Mouse (Mus musculus) forebrain, embryonic 14.5 days (tissue): ENCODE data around the gene Lats1. TPM values are rescaled to one million over a fixed set of nuclear protein-coding genes. Genes with fewer than 3 reads are reported as not detected.
A peak's percentile ranks its signal among the peaks of the same experiment; 100 is the strongest.

Source experiments
- ATAC-seq: fragments of 200-750 bp; cut with Nextera tagmentation; 2 replicates; pipeline ENCODE4 v1.8.0; 2017; ENCODE audit warnings: mild to moderate bottlenecking, moderate library complexity
- DNase-seq: peaks from one replicate; pipeline ENCODE4 v3.0.0-alpha.2; 2015; ENCODE audit warnings: low spot score
- H3K27ac ChIP-seq: fragments of 300-500 bp; sonication (generic); 2 replicates; pipeline ENCODE4 v1.5.1; 2014; ENCODE audit warnings: low read depth, mild to moderate bottlenecking, control low read depth, low read length, moderate library complexity
- H3K27me3 ChIP-seq: fragments of 300-500 bp; sonication (generic); replicated peaks from 2 replicates; pipeline ENCODE4 v1.6.1; 2014; ENCODE audit warnings: low read length, control low read depth, mixed read lengths; ENCODE audit not compliant: control insufficient read depth, insufficient read depth
- H3K36me3 ChIP-seq: fragments of 300-500 bp; sonication (generic); 2 replicates; pipeline ENCODE4 v1.6.1; 2014; ENCODE audit warnings: low read length, control low read depth; ENCODE audit not compliant: control insufficient read depth, insufficient read depth
- H3K4me1 ChIP-seq: fragments of 300-500 bp; sonication (generic); 2 replicates; pipeline ENCODE4 v1.6.1; 2014; ENCODE audit warnings: antibody characterized with exemption, low read length, control low read depth; ENCODE audit not compliant: control insufficient read depth, insufficient read depth
- H3K4me2 ChIP-seq: fragments of 300-500 bp; sonication (generic); 2 replicates; pipeline ENCODE4 v1.6.1; 2014; ENCODE audit warnings: mild to moderate bottlenecking, control low read depth, low read length
- H3K4me3 ChIP-seq: fragments of 300-500 bp; sonication (generic); 2 replicates; pipeline ENCODE4 v1.5.1; 2014; ENCODE audit warnings: low read depth, low read length, control low read depth
- H3K9ac ChIP-seq: fragments of 300-500 bp; sonication (generic); 2 replicates; pipeline ENCODE4 v1.6.1; 2014; ENCODE audit warnings: mild to moderate bottlenecking, low read length, control low read depth, moderate library complexity
- H3K9me3 ChIP-seq: fragments of 300-500 bp; sonication (generic); replicated peaks from 2 replicates; pipeline ENCODE4 v1.6.1; 2016; ENCODE audit warnings: low read length, control low read depth, mixed read lengths; ENCODE audit not compliant: control insufficient read depth
- WGBS: fragments of 180-500 bp; shearing (Covaris S2); extraction: QIAGEN DNeasy Blood & Tissue Kit; methylation state at CpG from one replicate; pipeline ENCODE4 v1.1.7; 2014; 5-methylcytosine and 5-hydroxymethylcytosine counted together
- polyA plus RNA-seq: library from polyadenylated mRNA; unstranded; fragments of >200 nt; fragmentation: Nextera tagmentation; extraction: Ambion mirVana; gene quantifications from 2 replicates; pipeline ENCODE4 v1.2.1, GENCODE M21; 2014

Lats1 gene
- polyA plus RNA-seq = 12.8 and 13.7 TPM in 2 replicates

GRCm38 (mm10) chr10:7680731-7681301, at the start of gene Lats1, which contains the start of gene Pcmt1:
Gene Lats1, plus strand, starts transcription at chr10:7681214.
Gene Pcmt1, minus strand, starts transcription at chr10:7681136.
- peak within 1 kb of the TSS; percentile 99 for H3K4me3 ChIP-seq
- H3K9me3 ChIP-seq = no peaks in the 10 kb centered on the region
- under 1% methylated on average over 64 of the region's 65 CpGs for WGBS
- peak within 1 kb of the TSS; percentile 99 for H3K9ac ChIP-seq
- no peaks in the 10 kb centered on the region for H3K27me3 ChIP-seq
- DNase-seq (peak; percentile 88), ATAC-seq (peak; percentile 91)
- peak within 1 kb of the TSS; percentile 94 for H3K27ac ChIP-seq
- peaks cover 19% of the 10 kb centered on the region for H3K4me1 ChIP-seq
- peak within 1 kb of the TSS; percentile 69 for H3K4me2 ChIP-seq
- peaks cover 35% of the 10 kb centered on the region for H3K36me3 ChIP-seq

DNA sequence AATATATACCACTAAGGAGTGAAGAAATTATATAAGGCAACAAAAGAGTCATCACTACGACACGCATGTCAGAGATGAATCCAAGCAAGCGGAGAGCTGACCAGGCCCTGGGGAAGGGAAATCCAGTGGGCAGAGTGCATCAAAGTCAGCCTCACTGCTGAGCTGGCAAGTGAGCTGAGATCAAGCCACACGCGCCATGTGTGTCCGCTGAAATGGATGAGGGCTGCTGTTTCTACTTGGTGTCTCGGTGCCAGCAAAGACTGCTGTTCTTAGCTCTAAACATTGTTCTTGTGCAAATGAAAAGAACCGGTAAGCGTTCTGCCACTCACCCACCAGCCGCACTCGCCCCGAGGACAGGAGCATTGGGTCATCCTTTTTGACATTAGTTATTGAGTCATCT, 40.6 kb upstream of the Lats1 start:
- H3K9ac ChIP-seq = no peak overlapping the region

GRCm38 (mm10) chr10:7645911-7646310, 35.1 kb upstream of the Lats1 start:
- ATAC-seq = no peak
- Histone ChIP-seq H3K4me1 (no peaks in the 10 kb centered on the region), H3K36me3 (peaks cover 55% of the 10 kb centered on the region), H3K9me3 (no peaks in the 10 kb centered on the region), H3K9ac (no peak overlapping the region), H3K4me2 (no peak overlapping the region), H3K27ac (no peak overlapping the region), H3K4me3 (no peak overlapping the region), H3K27me3 (no peaks in the 10 kb centered on the region)
- 72% methylated on average over 2 of the region's 2 CpGs for WGBS
- no peak for DNase-seq

More for the DNA sequence above, 40.6 kb upstream of the Lats1 start:
- Histone ChIP-seq H3K27me3 (no peaks in the 10 kb centered on the region), H3K9me3 (no peaks in the 10 kb centered on the region), H3K4me1 (no peaks in the 10 kb centered on the region), H3K4me3 (no peak overlapping the region), H3K27ac (no peak overlapping the region), H3K36me3 (peaks cover 67% of the 10 kb centered on the region), H3K4me2 (no peak overlapping the region)
- ATAC-seq = no peak
- DNase-seq = no peak
- 94% methylated on average over 12 of the region's 12 CpGs for WGBS

DNA sequence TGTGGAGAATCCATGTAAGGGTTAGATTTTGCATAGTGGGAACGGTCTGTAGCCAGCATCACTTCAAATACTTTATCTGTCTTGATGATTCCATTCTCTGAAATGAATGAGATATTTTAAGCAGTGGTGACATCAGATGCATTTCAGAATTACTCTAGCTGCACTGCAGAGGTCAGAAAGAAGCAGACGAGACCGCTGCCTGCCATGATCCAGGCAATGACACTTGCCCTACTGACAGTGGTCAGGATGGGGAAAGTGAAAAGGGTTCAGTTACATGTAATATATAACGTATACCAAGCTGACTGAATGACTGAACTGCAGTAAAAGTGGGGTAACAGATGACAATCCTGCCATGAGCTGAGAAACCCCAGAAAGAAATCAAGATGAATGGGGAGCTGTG, 32.0 kb upstream of the Lats1 start:
- Histone ChIP-seq H3K4me3 (no peak overlapping the region), H3K27ac (no peak overlapping the region), H3K36me3 (peaks cover 32% of the 10 kb centered on the region), H3K4me1 (no peaks in the 10 kb centered on the region), H3K9ac (no peak overlapping the region), H3K4me2 (no peak overlapping the region), H3K9me3 (no peaks in the 10 kb centered on the region), H3K27me3 (no peaks in the 10 kb centered on the region)
- DNase-seq (no peak), ATAC-seq (no peak)
- 91% methylated on average over 4 of the region's 4 CpGs for WGBS

- Histone ChIP-seq H3K9ac (no peak overlapping the region), H3K27ac (no peak overlapping the region), H3K4me3 (no peak overlapping the region), H3K4me1 (no peaks in the 10 kb centered on the region), H3K4me2 (no peak overlapping the region), H3K36me3 (peaks cover 24% of the 10 kb centered on the region), H3K27me3 (no peaks in the 10 kb centered on the region), H3K9me3 (no peaks in the 10 kb centered on the region)
- WGBS = 99% methylated on average over 2 of the region's 2 CpGs
- DNase-seq (no peak), ATAC-seq (no peak)
Measured at GRCm38 (mm10) chr10:7651057-7651456, 30.0 kb upstream of the Lats1 start.

- no peak for DNase-seq
- Histone ChIP-seq H3K4me3 (peak overlapping the region; percentile 86), H3K4me1 (peaks cover 5% of the 10 kb centered on the region), H3K9ac (peak overlapping the region; percentile 94), H3K36me3 (no peaks in the 10 kb centered on the region), H3K9me3 (no peaks in the 10 kb centered on the region), H3K27ac (peak overlapping the region; percentile 88), H3K27me3 (no peaks in the 10 kb centered on the region), H3K4me2 (peak overlapping the region; percentile 94)
- ATAC-seq = peak; percentile 81
- WGBS = under 1% methylated on average over 44 of the region's 44 CpGs
Measured at GRCm38 (mm10) chr10:7662471-7663141, 18.4 kb upstream of the Lats1 start.

GRCm38 (mm10) chr10:7663159-7664026, 17.6 kb upstream of the Lats1 start:
- no peaks in the 10 kb centered on the region for H3K27me3 ChIP-seq
- DNase-seq (peak; percentile 93), ATAC-seq (peak; percentile 93)
- H3K36me3 ChIP-seq = no peaks in the 10 kb centered on the region
- peak overlapping the region; percentile 94 for H3K9ac ChIP-seq
- WGBS = under 1% methylated on average over 51 of the region's 64 CpGs
- H3K9me3 ChIP-seq = no peaks in the 10 kb centered on the region
- H3K4me3 ChIP-seq = peak overlapping the region; percentile 86
- peak overlapping the region; percentile 88 for H3K27ac ChIP-seq
- H3K4me2 ChIP-seq = peak overlapping the region; percentile 94
- H3K4me1 ChIP-seq = peaks cover 10% of the 10 kb centered on the region

DNA sequence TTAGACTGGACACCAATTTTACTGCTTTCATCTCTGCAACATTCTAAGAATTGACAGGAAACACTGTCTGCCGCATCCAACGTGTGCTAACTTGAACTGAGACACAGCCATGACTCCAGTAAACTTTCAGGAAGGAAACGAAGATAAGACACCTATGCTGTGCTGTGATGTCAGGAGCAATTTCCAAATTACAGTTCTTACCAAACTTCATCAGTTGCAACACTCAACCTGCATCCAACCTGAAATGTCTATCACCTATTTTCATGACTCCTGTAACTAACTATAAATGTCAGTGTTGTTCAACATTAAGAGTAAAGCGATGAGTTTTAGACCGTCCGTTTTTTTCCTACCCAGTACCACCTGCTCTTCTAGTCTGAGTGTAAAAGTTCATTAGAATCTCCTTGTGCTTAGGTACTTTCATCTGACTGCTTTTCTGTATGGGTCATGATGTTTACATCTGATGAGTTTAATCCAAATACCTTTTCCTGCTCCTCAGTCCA, 16.9 kb upstream of the Lats1 start:
- H3K27ac ChIP-seq = 0 out of 2 replicates have a peak overlapping the region, but pooled peaks have one; percentile 88
- peak overlapping the region; percentile 94 for H3K9ac ChIP-seq
- H3K4me2 ChIP-seq = peak overlapping the region; percentile 94
- H3K4me1 ChIP-seq = peaks cover 10% of the 10 kb centered on the region
- ATAC-seq (no peak), DNase-seq (no peak)
- H3K36me3 ChIP-seq = no peaks in the 10 kb centered on the region
- no peaks in the 10 kb centered on the region for H3K27me3 ChIP-seq
- H3K4me3 ChIP-seq = peak overlapping the region; percentile 86
- 76% methylated on average over 6 of the region's 6 CpGs for WGBS
- no peaks in the 10 kb centered on the region for H3K9me3 ChIP-seq
